Mouse (Mus musculus) retina, postnatal 1 day (tissue): ENCODE data around the gene Cdh1.
"Not testable (repeated sequence)": the region's sequence is repeated elsewhere in the genome, so short reads cannot be mapped to it uniquely, and the experiment has no call there.

Experiments
- DNase-seq: peaks from one replicate; pipeline ENCODE4 v3.0.0-alpha.2; 2012

The Cdh1 gene

DNA sequence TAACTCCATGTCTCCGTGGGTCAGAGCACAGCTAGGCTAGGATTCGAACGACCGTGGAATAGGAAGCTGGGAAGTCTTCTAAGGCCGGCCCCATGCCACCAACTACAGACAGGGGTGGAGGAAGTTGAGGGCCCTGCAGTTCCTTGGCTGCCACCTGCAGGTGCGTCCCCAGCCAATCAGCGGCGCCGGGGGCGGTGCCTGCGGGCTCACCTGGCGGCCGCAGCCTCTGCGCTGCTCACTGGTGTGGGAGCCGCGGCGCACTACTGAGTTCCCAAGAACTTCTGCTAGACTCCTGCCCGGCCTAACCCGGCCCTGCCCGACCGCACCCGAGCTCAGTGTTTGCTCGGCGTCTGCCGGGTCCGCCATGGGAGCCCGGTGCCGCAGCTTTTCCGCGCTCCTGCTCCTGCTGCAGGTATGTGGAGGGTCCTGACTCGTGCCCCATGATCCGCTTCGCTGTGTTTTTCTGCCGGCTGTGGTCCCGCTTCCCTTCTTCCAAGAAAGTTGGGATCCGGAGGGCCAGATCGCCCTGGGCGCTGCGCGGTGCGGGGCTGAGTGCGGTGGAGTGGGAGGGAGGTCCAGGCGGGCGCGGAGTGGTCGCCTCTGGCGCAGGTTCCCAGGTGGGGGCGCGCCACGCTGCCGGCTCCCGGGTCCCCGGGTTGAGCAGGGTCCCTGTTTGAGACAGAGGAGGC, at the start of gene Cdh1:
Gene Cdh1, plus strand, starts transcription at position 221 of the 689 bp plus-strand sequence.
- DNase-seq, result peak; percentile 38

- no peak for DNase-seq
Observed at GRCm38 (mm10) chr8:106554011-106554410, 49.1 kb upstream of the Cdh1 start.

DNA sequence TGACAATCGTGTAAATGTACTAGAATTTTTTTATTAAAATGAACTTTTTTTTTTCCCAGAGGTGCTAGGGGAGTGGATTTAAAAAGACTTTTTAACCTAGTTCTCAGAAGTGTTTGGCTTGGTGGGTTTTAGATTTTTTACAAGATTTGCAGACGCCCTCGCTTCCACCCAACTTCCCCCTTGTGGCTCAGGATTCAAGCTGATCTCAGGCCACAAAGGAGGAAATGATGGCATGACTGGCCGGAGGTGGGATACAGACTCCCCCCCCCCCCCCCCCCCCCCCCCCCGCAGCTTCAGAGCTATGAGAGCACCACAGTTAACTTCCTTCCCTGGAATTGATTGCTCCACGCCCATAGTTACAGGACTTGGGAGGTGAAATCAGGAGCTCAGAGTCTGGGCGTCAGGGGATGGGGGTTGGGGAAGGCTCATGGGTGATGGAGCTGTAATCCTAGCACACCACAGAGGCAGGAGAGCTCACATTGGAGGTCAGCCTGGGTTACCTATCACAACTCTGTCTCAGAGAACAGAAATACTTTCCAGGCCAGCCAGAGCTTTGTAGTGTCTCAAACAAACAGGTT, 47.0 kb upstream of the Cdh1 start:
- DNase-seq, result no peak

DNA sequence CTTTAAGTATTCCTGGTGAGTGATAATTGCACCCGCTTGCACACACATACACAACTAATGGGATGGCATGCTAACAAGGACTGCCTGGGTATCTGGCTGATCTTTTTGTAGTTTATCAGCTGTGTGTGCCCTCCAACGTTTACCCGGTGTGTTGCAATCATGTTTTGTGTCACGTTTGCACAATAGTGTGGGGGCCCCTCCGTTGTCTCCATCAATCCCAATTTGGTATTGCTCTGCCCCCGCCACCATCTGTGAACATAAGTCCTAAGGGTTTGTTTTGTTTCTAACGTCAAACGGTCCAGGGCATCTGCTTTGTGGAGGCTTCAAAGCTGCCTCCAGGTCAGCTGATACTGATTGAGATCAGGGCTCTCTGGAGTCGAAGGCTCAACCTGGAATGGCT, 43.3 kb upstream of the Cdh1 start:
- DNase-seq, result no peak

- peak; percentile 80 for DNase-seq
Observed at GRCm38 (mm10) chr8:106561097-106561865, 41.9 kb upstream of the Cdh1 start.

GRCm38 (mm10) chr8:106563691-106564182, 39.4 kb upstream of the Cdh1 start:
- DNase-seq, result no peak

- DNase-seq, result peak; percentile 94
Observed at GRCm38 (mm10) chr8:106569006-106569405, 34.1 kb upstream of the Cdh1 start.

DNA sequence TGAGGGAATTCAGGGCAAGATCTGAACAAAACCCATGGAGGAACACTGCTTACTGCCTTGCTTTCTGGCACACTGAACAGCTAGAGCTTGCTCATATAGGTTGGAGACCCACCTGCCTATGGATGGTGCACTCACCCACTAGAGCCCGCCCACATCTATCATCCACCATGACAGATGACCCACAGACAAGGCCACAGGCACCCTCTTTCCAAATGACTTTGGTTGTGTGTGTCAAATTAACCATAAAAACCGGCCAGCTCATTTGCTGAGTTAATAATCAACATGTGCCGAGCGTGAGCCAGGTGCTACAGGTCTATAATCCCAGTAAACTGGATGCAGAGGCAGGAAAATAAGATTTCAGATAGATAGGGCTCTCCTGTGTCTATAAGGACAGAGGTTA, 32.8 kb upstream of the Cdh1 start:
- DNase-seq, result peak; percentile 20

DNA sequence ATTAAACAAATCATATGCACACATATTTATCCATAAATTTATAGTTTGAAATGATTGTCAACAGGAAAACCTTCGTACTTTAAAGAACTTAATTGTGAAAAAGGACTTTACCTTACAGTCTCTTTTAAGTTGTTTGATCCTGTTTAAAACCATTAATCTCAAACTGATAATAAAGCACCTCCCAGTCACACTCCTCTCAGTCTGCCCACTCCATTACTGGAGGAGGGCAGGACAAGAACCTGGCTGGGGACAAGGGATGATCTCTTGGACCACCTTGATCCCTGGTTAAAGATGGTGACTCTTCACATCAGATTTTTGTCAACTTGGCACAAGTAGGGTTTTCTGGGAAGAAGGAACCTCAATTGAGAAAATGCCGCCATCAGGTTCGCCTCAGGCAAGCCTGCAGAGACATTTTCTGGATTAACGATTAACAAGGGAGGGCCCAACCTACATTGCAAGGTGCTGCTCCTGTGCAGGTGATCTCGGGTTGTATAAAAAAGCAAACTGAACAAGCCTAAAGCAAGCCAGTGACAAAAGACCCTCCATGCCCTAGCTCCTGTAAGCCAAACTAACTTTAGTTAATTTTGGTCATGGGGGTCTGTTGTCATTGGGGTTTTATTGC, 31.5 kb upstream of the Cdh1 start:
- DNase-seq, result no peak

DNA sequence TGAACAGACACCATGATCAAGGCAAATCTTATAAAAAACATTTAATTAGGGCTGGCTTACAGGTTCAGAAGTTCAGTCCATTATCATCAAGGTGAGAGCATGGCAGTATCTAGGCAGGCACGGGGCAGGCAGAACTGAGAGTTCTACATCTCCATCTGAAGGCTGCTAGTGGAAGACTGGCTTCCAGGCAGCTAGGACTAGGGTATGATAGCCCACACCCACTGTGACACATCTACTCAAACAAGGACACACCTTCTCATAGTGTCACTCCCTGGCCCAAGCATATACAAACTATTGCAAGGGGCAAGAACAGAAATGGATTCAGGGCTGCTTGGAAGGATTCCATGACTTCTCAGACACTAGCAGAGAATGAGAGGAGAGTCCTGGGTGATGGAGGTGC, 31.0 kb upstream of the Cdh1 start:
- DNase-seq, result not testable (repeated sequence)

DNA sequence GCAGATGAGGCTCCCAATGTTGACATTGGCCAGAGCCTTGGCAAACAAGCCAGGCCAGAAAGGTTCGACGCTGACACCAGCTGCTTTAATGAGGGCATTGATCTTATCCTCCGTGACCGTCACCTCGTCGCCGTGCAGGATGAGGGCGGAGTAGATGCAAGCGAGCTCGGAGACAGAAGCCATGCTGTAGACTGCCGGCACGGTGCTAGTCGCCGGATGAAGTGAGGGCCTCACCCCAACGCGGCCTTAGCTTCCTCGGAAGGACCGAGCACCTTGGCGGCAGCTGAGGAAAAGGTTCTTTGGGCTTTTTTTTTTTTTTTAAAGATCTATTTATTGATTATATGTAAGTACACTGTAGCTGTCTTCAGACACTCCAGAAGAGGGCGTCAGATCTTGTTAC, 30.0 kb upstream of the Cdh1 start, which contains the start of gene Gm10073:
Gene Gm10073, minus strand, starts transcription at position 294 of the 400 bp plus-strand sequence.
- not testable (repeated sequence) for DNase-seq

GRCm38 (mm10) chr8:106574283-106574682, 28.9 kb upstream of the Cdh1 start:
- no peak for DNase-seq

DNA sequence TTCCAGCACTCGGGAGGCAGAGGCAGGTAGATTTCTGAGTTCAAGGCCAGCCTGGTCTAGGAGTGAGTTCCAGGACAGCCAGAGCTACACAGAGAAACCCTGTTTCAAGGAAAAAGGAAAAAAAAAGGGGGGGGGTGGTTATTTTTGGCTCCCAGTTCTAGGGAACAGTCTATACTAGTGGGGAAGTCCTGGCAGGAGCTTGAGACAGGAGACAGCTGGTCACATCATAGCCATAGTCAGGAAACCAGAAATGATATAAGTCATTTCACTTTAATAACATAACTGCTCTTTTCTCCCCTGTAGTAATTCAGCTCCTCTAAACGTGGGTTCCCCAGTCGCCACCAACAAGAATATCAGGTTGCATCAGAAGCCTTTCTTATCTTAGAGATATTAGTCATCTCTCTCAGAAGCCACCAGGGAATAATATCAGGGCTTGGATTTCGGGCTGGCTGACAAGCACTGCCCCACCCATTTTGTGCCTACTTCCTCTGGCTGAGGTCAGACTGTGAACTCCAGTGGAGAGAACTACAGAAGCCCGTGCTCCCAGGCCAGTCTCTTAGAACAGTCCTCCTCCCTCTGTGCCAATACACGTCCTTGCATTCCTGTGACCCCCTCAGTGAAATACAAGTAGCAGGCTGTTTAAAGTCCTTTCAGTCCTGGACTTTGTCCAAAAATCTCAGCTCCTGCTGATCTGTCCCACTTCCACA, 26.1 kb upstream of the Cdh1 start:
- peak; percentile 50 for DNase-seq

DNA sequence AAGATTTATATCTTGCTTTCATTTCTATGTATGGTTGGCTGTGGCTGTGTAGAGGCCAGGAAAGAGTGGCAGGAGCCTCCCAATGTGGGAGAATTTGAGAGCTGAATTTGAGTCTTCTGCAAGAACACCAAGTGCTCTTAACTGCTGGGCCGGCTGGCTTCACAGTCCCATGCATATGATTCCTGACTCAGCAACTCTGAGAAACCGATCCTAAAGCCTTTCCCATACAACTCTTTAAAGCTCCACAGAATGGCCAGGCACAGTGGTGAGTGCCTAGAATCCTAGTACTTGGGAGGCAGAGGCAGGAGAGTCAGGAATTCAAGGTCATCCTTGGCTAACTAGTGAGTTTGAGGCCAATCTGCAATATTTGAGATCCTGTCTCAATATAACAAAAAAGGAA, 23.6 kb upstream of the Cdh1 start:
- DNase-seq, result no peak

DNA sequence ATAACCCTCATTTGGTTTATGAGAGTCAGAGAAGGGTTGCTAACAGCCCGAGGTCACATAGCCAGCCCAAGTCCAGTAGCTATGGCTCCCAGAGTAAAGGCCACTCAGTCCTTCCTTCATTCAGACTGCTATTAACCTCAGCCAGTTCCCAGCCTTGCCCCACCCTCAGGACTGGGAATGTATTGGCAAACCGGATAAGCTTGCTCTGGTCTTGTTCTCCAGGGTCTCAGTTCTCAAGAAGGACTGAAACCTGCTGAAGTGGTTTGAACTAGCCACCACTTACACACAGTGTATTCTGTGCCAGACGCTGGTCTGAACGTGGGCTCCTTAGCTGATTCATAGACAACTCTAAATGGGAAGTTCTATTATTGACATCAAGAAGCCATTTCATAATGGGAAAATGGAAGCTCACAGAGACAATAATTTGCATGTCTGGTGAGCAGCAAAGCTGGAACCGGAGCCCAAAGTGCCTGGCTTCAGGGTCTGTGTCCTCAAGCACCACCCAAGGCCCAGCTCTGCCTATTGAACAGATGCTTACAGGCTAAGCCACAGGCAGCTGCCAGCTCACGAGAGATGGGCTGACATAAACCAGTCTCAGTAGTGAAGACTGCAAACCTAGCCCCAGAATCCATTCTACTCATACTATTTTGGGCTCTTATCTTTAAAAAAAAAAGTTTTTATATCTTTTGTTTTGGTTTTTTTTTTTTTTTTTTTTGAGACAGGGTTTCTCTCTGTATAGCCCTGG, 21.6 kb upstream of the Cdh1 start:
- DNase-seq, result no peak

GRCm38 (mm10) chr8:106584942-106585670, 18.0 kb upstream of the Cdh1 start:
- DNase-seq, result no peak

DNA sequence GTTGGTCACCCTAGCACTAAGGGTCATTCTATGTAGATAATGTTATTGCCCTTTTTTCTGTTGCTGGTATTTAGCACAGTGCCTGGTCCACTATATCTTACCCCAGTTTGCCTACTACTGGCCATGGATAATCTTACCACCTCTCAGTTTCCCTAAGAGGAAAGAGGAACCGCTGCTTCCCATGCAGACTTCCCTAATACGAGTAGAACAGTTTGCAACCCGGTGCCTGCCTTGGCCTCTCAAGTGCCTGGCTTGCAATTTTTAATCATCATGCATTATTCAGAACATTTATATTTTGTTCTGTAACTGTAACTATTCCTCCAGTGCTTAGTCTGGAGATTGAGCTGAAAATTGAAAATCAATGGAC, 17.5 kb upstream of the Cdh1 start:
- DNase-seq, result no peak

GRCm38 (mm10) chr8:106586896-106587295, 16.3 kb upstream of the Cdh1 start:
- no peak for DNase-seq

- no peak for DNase-seq
Observed at GRCm38 (mm10) chr8:106588443-106589431, 14.4 kb upstream of the Cdh1 start.

- DNase-seq, result no peak
Observed at GRCm38 (mm10) chr8:106592458-106592857, 10.7 kb upstream of the Cdh1 start.
